Mouse (Mus musculus): ENCODE data around the gene Dmc1. TPM values are rescaled to one million over a fixed set of nuclear protein-coding genes. Genes with fewer than 3 reads are reported as not detected.

The Dmc1 gene
- polyA plus RNA-seq, 1 experiment = 4.0 TPM

- TF ChIP-seq CTCF (IDR thresholded peaks at IDR 0.05; ENCODE audit: borderline replicate concordance, extremely low read depth, insufficient read depth, insufficient read length) = no peak
- TF ChIP-seq POLR2A (IDR thresholded peaks at IDR 0.05; ENCODE audit: borderline replicate concordance, extremely low read depth, insufficient read depth, insufficient read length, poor library complexity, severe bottlenecking) = no peak
- peak; percentile 91 for DNase-seq (ENCODE audit: low read depth)
These were observed 93.2 kb downstream of the Dmc1 start for GRCm38 (mm10) chr15:79511553-79512320.

Other genes with a start within 250 kb of the Dmc1 start
- gene Tmem184b, start 201.5 kb downstream of the Dmc1 start, polyA plus RNA-seq (2012; rRNA removed) = 52.3 and 70.7 TPM in 2 replicates
- gene Csnk1e, start 149.5 kb downstream of the Dmc1 start, polyA plus RNA-seq (2012; rRNA removed) = 403 and 452 TPM in 2 replicates
- gene Kcnj4, start 99.9 kb downstream of the Dmc1 start, polyA plus RNA-seq (2012; rRNA removed) = 0.30 and 0.68 TPM in 2 replicates
- gene Kdelr3, start 88.7 kb downstream of the Dmc1 start, polyA plus RNA-seq (2012; rRNA removed) = 8.7 and 11.3 TPM in 2 replicates
- 721 and 963 TPM in 2 replicates for gene Ddx17, start 58.4 kb downstream of the Dmc1 start, polyA plus RNA-seq (2012; rRNA removed)
- gene Fam227a, start 53.8 kb upstream of the Dmc1 start, polyA plus RNA-seq (2012; rRNA removed) = 33.7 and 33.9 TPM in 2 replicates
- 29.4 and 31.5 TPM in 2 replicates for gene Cby1, start 54.1 kb upstream of the Dmc1 start, polyA plus RNA-seq (2012; rRNA removed)
- 114 and 142 TPM in 2 replicates for gene Tomm22, start 65.8 kb upstream of the Dmc1 start, polyA plus RNA-seq (2012; rRNA removed)
- 34.9 and 37.4 TPM in 2 replicates for gene Josd1, start 82.8 kb upstream of the Dmc1 start, polyA plus RNA-seq (2012; rRNA removed)
- 41.2 and 61.0 TPM in 2 replicates for gene Gtpbp1, start 85.7 kb upstream of the Dmc1 start, polyA plus RNA-seq (2012; rRNA removed)
- 46.5 and 47.9 TPM in 2 replicates for gene Sun2, start 137.4 kb upstream of the Dmc1 start, polyA plus RNA-seq (2012; rRNA removed)
- 77.6 and 110 TPM in 2 replicates for gene Dnal4, start 172.7 kb upstream of the Dmc1 start, polyA plus RNA-seq (2012; rRNA removed)
- 20.7 and 53.6 TPM in 2 replicates for gene Nptxr, start 199.7 kb upstream of the Dmc1 start, polyA plus RNA-seq (2012; rRNA removed)
- gene Npcd, start 229.1 kb upstream of the Dmc1 start, polyA plus RNA-seq (2012; rRNA removed) = 0.53 and 1.8 TPM in 2 replicates
- 69.6 and 84.6 TPM in 2 replicates for gene Cbx6, start 229.6 kb upstream of the Dmc1 start, polyA plus RNA-seq (2012; rRNA removed)

All from brain, embryonic 14.5 days (tissue).